Mouse (Mus musculus): ENCODE data around the gene Drd2.

DNA sequence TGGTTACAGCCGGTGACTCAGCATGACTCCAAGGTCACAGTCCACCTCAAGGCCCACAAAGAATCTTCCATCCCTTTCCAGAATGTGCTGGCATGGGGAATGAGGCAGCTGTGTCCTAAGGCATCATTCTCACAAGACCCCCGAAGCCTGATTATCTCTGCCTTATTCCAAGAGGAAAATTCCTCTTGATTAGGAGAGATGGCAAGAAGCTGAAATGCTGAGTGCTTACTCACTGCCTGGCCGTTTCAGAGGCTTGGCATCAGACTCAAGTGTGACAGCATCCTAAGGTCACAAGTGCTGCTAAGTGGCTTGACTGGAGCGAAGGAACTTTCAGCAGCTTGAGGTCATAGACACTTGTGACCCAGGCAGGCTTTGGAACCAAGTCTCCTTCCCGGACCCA lies 70.2 kb downstream of the Drd2 start:
- no peak for TF ChIP-seq CTCF (IDR thresholded peaks at IDR 0.05; ENCODE audit: low read depth)
- no peak for TF ChIP-seq EP300 (IDR thresholded peaks at IDR 0.05; ENCODE audit: low read depth)
